Mouse (Mus musculus) spleen, postnatal 10 days (tissue): ENCODE data around the gene Thsd4.

Experiments used
- DNase-seq, 2 experiments: peaks; one replicate each; pipeline ENCODE4 v3.0.0; 2021 to 2022; ENCODE audit warnings: low spot score in 2 of 2

The Thsd4 gene

DNA sequence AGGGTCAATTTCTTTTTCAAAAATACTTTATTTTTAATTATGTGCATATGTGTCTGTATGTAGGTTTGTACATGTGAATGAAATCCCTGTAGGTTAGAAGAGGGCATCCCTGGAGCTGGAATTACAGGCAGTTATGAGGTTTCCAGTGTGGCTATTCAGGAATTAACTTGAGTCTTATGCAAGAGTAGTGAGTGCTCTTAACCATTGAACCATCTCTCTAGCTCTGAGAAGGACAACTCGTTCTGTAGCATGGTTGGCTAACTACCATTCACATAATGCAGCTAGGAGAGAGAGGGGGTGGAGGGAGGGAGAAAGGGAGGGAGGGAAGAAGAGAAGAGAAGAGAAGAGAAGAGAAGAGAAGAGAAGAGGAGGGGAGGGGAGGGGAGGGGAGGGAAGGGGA, 444.1 kb downstream of the Thsd4 start:
- no peak for DNase-seq

GRCm38 (mm10) chr9:60076396-60076795, 445.4 kb downstream of the Thsd4 start:
- no peak for DNase-seq

GRCm38 (mm10) chr9:60071620-60072263, 450.1 kb downstream of the Thsd4 start:
- no peak for DNase-seq

GRCm38 (mm10) chr9:60067241-60067640, 454.6 kb downstream of the Thsd4 start:
- no peak for DNase-seq

DNA sequence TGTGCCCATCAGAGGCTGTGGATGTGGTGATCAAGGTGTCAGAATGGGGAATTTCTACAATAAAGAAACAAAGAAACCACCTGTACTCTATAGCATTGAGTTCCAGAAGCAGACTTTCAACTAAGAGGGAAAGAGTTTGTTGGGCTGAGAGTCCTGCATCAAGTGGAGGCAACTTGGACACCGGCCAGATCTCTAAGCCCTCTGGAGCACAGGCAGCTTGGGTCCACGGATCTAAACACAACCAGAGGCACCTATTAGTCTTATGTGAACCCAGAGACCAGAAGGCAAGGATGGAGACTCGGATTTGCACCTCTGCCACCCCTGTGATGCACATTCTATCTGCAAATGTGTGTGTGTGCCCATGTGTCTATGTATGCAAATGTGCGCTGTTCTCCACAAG, 456.7 kb downstream of the Thsd4 start:
- DNase-seq, result no peak

- no peak for DNase-seq
Observed at GRCm38 (mm10) chr9:60063191-60063720, 458.6 kb downstream of the Thsd4 start.

DNA sequence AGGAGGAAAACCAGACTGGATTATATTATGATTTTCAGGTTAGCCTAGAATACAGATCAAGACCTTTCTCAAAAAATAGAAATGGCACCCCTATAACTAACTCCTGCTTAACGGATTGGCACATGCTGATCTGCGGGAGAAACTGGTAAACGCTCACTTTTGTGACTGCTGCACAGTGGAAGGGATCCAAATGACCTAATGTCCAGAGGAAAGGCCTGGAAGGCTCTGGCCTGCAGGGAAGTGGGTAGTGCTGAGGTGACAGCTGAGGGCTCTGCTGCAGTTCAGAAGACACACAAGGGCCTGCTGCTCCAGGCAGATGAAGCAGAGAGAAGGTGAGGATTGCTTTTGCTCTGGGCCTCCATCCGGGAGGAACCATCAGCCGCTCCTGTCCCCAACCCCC, 465.7 kb downstream of the Thsd4 start:
- DNase-seq, result no peak

- no peak for DNase-seq
Observed at GRCm38 (mm10) chr9:60054951-60055350, 466.9 kb downstream of the Thsd4 start.

GRCm38 (mm10) chr9:60053117-60053516, 468.7 kb downstream of the Thsd4 start:
- no peak for DNase-seq

DNA sequence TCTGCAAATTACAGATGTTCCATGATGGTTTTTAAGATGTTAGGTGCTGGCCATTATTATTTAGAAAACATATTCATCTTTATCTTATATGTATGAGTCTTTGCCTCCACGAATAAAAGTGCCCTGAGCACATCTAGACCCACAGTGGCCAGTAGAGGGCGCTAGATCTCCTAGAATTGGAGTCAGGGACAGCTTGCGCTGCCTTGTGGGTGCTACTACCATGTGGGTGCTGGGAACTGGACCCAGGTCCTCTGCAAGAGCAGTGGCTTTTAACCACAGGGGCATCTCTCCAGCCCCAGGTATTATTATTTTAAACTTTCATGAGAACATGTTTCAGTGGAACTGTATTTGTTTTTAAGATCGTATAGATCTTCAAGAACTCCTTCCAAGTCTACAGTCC, 469.4 kb downstream of the Thsd4 start:
- DNase-seq, result no peak

GRCm38 (mm10) chr9:60043175-60043574, 478.7 kb downstream of the Thsd4 start:
- no peak for DNase-seq

GRCm38 (mm10) chr9:60034883-60035282, 487.0 kb downstream of the Thsd4 start:
- DNase-seq, result no peak

DNA sequence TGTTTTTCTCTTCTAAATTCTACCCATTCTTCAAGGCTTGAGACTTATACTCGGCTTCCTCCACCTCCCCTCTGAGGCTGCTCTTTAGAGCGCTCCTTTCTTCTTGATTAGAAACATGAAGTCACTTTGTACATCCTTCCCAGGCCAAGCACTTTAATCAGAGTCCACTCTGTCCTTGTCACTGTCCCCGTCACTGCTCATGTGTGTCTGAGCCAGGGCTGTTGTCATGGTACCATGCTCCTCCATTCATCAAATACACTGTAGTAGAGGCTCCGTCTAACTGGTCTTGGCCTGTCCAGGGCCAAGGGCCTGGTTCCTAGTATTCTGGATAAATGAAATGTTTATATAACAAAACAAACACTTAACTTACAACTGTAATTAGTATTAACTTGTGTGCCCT, 494.6 kb downstream of the Thsd4 start:
- DNase-seq, result no peak

DNA sequence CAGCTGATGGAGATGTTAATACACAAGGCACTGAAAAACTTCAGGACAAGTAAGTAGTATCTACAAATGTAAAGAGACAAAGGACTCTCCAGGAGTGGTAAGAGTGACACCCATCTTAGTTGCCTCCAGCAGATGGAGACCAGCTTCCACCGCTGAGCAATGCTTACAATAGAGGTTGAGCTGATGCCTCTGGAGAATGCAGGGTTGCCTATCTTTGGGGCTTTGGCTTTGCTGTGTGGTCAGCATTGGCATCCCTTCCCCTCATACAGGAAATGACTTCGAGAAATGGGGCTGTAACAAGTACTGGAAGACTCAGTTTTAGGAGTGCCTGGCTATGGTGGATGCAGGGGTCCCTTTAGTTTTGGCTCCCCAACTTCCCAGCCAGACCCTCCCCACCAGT, 495.1 kb downstream of the Thsd4 start:
- DNase-seq, result no peak

DNA sequence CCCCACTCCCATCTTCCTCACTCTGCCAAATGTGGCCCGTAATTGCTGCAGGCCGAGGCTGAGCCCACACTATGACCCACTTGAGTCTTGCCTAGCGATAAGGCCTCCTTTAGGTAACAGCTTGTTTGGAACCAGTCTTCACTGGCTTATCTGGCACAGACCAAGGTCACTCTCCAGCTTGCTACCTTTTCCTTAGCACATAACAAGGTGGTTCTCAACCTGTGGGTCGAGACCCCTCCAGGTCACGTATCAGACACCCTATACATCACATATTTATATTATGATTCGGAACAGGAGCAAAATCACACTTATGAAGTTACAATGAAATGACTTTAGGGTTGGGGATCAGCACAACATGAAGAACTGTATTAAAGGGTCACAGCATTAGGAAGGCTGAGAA, 495.9 kb downstream of the Thsd4 start:
- no peak for DNase-seq

- no peak for DNase-seq
Observed at GRCm38 (mm10) chr9:60024971-60025370, 496.9 kb downstream of the Thsd4 start.

DNA sequence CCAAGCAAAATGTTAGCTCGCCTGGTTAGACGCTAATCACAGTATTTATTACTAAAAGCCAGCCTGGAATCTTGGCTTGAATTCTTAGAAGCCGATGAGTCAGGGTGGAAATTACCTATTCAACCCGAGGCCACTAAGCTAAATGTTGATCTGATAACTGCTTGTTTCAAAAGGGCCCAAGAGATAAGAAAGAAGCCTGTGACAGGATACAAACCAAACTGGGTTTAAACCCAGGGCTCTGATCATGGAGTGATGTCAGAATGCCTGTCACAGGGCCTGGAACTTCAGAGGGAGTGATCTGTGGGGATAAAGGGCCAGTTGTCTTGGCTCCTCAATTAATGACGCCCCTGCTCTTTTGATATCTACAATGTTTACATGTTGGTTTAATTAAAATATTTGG, 497.3 kb downstream of the Thsd4 start:
- no peak for DNase-seq

- no peak for DNase-seq
Observed at GRCm38 (mm10) chr9:60022331-60022730, 499.5 kb downstream of the Thsd4 start.

DNA sequence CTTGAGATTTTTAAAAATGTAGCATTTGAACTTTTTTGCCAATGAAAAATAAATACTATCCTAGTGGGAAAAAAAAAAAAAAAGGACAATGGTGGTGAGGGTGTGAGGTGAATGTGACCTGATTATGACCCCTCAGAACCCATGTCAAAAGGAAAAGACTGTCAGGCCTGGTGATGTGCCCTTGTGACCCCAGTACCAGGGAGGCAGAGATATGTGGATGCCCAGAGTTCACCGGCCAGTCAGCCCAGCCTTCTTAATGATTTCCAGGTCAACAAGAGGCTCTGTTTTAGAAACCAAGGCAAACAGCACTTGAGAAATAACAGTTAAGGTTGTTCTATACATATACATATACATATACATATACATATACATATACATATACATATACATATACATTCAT, 501.4 kb downstream of the Thsd4 start:
- no peak for DNase-seq

- no peak for DNase-seq
Observed at GRCm38 (mm10) chr9:60010285-60010684, 511.6 kb downstream of the Thsd4 start.

DNA sequence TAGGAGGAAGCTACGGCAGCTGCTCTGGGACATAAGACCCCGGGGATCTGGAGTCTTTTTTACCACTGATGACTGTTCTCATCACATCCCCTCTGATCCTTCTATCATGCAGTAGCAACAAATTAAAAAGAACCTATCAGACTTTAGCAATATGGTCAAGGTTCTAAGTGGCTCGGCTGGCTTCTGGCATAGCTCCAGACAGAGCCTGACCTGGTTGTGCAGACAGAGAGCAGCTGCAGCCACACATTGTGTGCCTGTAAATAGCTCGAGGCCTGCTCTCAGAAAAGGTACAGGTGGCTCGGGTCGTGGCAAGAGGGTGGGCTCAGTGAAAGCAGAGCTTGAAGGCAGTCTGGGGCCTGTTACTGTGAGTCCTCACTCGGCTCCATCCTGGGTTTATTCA, 512.9 kb downstream of the Thsd4 start:
- DNase-seq, result no peak

DNA sequence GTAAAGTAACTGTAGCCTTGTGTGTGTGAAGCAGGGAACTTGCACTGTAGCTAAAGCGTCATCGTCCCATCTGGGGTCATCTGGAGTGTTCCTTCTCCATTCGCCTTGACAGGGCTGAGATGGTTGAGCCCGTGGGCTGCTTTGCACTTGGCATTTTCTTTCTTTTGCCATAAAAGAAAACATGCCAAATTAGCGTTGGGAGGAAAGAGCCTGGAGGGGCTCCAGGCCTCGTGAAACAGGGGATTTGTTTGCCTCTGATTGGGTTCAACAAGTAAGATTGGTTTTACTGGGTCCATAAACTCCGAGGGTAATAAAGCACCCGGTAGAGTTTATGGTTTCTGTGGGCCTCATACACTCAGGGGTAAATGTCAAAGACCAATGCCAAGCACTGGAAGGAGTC, 519.5 kb downstream of the Thsd4 start:
- no peak for DNase-seq

- no peak for DNase-seq
Observed at GRCm38 (mm10) chr9:60001444-60001843, 520.4 kb downstream of the Thsd4 start.

DNA sequence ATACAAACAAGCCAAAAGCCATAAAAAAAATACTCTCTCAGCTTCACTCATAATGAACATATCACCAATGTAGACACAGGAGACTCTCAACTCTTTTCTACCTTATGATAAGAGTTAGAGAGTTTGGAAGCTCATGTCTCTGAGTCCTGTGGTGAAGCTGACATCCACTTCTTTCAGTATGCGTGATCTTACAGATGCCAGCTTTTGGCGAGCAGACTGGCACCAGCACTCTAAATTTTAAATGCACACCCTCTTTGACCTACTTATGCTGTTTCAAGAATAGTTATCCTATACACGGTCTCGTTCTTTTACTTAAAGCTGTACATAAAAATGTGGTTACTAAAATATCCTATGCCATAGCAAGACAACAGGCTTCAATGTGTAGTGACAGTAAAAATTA, 524.1 kb downstream of the Thsd4 start:
- DNase-seq, result no peak
